Mouse (Mus musculus) adrenal gland, postnatal 0 days (tissue): ENCODE results near the gene Olfr1221. TPM values are rescaled to one million over a fixed set of nuclear protein-coding genes. Genes with fewer than 3 reads are reported as not detected.

Experiments used
- polyA plus RNA-seq: library from polyadenylated mRNA; unstranded; fragments of >200 nt; fragmentation: Nextera tagmentation; extraction: Ambion mirVana; gene quantifications from 2 replicates; pipeline ENCODE4 v1.2.1, GENCODE M21; 2015

The Olfr1221 gene
- not detected in 2 replicates for polyA plus RNA-seq

DNA sequence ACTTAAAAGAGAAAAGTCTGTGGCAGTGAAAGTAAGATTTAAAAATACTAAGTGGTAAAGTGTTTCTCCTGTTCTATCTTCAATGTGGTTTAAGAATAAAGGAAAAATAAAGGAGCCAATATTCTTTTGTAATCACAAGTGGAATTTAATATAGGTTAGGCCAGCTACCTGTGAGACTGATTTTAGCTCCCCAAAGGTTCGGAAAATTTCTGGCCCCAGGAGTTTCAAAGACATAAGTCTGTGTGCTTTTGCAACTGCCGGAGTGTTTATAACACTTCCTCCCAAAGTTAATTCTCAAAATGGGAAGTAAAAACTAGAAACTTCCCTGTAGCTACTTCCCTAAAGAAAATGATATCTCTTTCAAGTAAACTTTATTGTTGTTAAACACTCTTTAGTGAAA, at the start of gene Olfr1221:
TSS of gene Olfr1221 (minus strand) at position 101 of the 400 bp plus-strand sequence.

DNA sequence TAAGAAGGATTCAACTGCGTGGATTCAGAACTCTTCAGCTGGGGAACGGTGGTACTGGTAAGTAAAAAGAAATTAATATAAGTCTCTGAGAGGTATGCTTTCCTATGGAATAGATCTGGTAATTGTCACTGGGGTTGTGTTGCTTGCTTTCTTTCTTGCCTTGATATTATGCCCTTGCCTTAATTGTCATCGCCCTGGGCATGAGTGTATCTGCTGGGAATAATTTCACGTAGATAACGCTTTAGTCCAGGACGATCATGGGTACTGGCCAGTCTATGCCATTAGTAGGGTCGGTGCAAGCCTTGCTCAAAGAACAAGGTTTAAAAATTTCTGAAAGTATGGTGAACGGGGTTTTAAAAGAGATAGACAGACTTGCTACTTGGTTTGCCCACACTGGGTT, 46.9 kb upstream of the Olfr1221 start, which contains the start of gene Olfr1224-ps1:
TSS of gene Olfr1224-ps1 (minus strand) at position 101 of the 400 bp plus-strand sequence.

DNA sequence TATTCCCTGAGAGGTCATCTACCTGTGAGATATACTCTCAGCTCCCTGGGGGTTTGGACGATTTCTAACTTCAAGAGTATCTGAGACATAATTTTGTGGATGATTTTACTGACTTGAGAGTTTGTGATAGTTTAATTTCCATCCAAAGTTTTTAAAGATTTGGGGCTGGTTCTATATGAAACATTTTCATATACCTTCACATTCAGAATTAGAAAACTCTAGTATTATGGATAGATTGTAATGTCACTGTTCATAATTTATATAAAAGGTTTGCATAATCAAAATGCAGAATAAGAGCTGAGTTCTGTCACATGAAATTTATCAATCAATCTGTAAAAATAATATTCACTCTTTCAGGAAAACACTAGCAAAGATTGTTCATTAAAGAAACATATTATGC, 34.4 kb upstream of the Olfr1221 start, which contains the start of gene Olfr1223:
TSS of gene Olfr1223 (minus strand) at position 101 of the 400 bp plus-strand sequence.

DNA sequence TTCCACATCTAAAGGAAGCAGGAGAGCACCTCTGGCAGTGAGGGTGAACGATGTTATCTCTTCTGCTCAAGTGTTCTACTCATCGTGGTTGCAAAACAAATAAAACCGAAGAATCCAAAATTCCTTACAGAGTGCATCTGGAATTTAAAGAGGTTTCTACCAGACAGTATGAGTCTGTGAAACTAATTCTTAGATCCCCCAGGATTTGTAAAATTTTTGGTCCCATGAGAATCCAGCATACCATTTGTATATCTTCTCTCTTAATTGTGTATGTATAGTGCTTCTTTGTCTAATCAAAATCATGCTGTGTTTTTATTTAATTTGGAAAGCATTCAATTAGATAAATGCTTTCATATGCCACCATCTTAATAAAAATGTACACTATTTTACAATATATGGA, 15.9 kb upstream of the Olfr1221 start, which contains the start of gene Olfr1222:
TSS of gene Olfr1222 (minus strand) at position 101 of the 400 bp plus-strand sequence.

DNA sequence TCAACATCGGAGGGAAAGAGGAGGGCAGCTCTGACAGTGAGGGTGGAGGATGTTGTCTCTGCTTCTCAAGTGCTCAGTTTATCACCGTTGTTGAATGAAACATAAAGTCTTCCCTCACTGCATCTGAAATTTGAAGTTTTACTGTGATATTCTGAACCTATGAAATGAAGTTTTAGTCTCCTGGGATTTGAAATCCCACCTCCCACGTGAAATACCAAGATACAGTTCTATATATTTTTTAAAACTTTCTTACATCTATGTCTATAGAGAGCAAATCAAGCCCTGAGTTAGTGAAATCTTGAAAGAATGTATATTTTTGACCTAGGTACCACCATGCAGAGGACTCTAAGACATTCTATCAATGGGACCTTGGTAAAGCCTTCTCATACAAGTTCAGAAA, 10.3 kb downstream of the Olfr1221 start, which contains the start of gene Olfr1220:
TSS of gene Olfr1220 (minus strand) at position 101 of the 400 bp plus-strand sequence.

DNA sequence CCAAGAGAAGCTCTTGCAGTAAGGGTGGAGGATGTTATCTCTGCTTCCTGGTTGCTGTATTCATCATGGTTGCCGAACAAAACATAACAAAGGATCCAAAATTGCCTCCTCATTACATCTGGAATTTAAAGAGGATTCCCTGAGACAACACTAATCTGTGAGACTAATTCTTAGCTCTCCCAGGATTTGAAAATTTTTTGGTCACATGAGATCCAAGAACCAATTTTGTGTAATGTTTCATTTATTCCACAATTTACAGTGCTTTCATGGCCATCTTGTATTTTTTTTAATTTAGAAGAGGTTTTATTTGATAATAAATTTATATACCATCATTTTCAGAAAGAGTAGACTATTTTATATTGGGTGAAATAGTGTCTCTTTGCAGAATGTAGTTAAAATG, 33.7 kb downstream of the Olfr1221 start, which contains the start of gene Olfr1219:
TSS of gene Olfr1219 (minus strand) at position 101 of the 400 bp plus-strand sequence.

DNA sequence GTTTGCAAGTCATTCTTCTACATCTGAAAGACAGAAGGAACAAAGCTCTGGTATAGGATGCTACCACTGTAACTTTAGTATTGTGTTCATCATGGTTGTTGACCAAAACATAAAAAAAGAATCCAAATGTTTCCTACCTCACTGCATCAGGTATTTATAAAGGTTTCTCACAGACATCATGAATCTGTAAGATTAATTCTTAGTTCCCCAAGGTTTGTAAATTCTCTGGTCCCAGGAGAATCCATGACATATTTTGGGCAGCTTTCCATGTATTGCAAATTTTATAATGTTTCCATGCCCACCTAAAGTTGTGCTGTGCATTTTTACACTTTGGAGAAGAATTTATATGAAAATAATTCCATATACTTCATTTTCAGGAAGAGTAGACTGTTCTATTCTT, 56.0 kb downstream of the Olfr1221 start, which contains the start of gene Olfr1218:
TSS of gene Olfr1218 (minus strand) at position 101 of the 400 bp plus-strand sequence.

Other genes with a start within 250 kb of the Olfr1221 start
- not detected in 2 replicates for gene Olfr1208, start 215.0 kb downstream of the Olfr1221 start, polyA plus RNA-seq
- gene Olfr1209, start 202.1 kb downstream of the Olfr1221 start, polyA plus RNA-seq: not detected in 2 replicates
- not detected in 2 replicates for gene Olfr1211, start 179.2 kb downstream of the Olfr1221 start, polyA plus RNA-seq
- gene Olfr1212, start 163.3 kb downstream of the Olfr1221 start, polyA plus RNA-seq: not detected in 2 replicates
- not detected in 2 replicates for gene Gm13762, start 137.0 kb downstream of the Olfr1221 start, polyA plus RNA-seq
- gene Olfr1214, start 124.6 kb downstream of the Olfr1221 start, polyA plus RNA-seq: not detected in 2 replicates
- gene Olfr1215, start 110.3 kb downstream of the Olfr1221 start, polyA plus RNA-seq: not detected in 2 replicates
- gene Olfr1216, start 98.9 kb downstream of the Olfr1221 start, polyA plus RNA-seq: not detected in 2 replicates
- gene Olfr1217, start 85.2 kb downstream of the Olfr1221 start, polyA plus RNA-seq: not detected in 2 replicates
- not detected in 2 replicates for gene Olfr1218, start 56.1 kb downstream of the Olfr1221 start, polyA plus RNA-seq
- gene Olfr1219, start 33.8 kb downstream of the Olfr1221 start, polyA plus RNA-seq: not detected in 2 replicates
- not detected in 2 replicates for gene Olfr1220, start 10.4 kb downstream of the Olfr1221 start, polyA plus RNA-seq
- gene Olfr1222, start 15.8 kb upstream of the Olfr1221 start, polyA plus RNA-seq: not detected in 2 replicates
- gene Olfr1223, start 34.3 kb upstream of the Olfr1221 start, polyA plus RNA-seq: not detected in 2 replicates
- gene Olfr1224-ps1, start 46.8 kb upstream of the Olfr1221 start, polyA plus RNA-seq: not detected in 2 replicates
- not detected in 2 replicates for gene Olfr1225, start 57.4 kb upstream of the Olfr1221 start, polyA plus RNA-seq
- gene Olfr1226, start 82.8 kb upstream of the Olfr1221 start, polyA plus RNA-seq: not detected in 2 replicates
- not detected in 2 replicates for gene Olfr1228, start 136.8 kb upstream of the Olfr1221 start, polyA plus RNA-seq
- gene Olfr1229, start 170.7 kb upstream of the Olfr1221 start, polyA plus RNA-seq: not detected in 2 replicates
- not detected in 2 replicates for gene Olfr1230, start 180.0 kb upstream of the Olfr1221 start, polyA plus RNA-seq
- gene Olfr1231, start 189.8 kb upstream of the Olfr1221 start, polyA plus RNA-seq: not detected in 2 replicates
- gene Olfr1232, start 212.4 kb upstream of the Olfr1221 start, polyA plus RNA-seq: not detected in 2 replicates
- not detected in 2 replicates for gene Olfr1233, start 225.1 kb upstream of the Olfr1221 start, polyA plus RNA-seq
- gene Olfr1234, start 247.6 kb upstream of the Olfr1221 start, polyA plus RNA-seq: not detected in 2 replicates